Mouse (Mus musculus): ENCODE measurements around the gene Plrg1. TPM values are rescaled to one million over a fixed set of nuclear protein-coding genes. Genes with fewer than 3 reads are reported as not detected.

Plrg1 gene
- polyA plus RNA-seq, 1 experiment from 2014 or later: 62.6 TPM

DNA sequence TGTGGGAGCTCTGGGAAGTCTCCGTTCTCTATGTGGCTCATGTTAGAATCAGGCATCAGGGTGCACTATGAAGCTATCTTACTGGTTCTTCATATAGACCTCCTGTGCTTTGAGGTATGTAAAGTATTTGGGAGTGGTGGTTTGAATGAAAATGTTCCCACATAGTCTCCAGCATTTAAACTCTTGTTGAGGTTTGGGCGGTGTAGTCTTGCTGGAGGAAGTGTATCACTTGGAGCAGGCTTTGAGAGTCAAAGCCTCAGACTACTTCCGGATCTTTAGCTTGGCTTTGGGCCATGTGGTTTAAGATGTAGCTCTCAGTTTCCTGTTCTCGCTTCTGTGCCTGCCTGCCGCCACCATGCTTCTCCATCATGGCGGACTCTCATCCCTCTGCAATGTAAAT is 47.0 kb downstream of the Plrg1 start:
- Histone ChIP-seq H3K9ac (ENCODE audit: low read length) (no peak overlapping the region), H3K27ac (ENCODE audit: low read length) (no peak overlapping the region), H3K4me3 (ENCODE audit: low read length) (no peak overlapping the region), H3K36me3 (ENCODE audit: control insufficient read depth, insufficient read depth) (no peaks in the 10 kb centered on the region), H3K4me1 (ENCODE audit: control insufficient read depth, insufficient read depth, low read length) (peaks cover 3% of the 10 kb centered on the region; the same call in 1 of the 2 replicates), H3K4me2 (ENCODE audit: low read depth, low read length) (no peak overlapping the region), H3K9me3 (replicated peaks; ENCODE audit: control insufficient read depth, low read length) (0 out of 2 replicates have a peak, but pooled peaks cover 6% of the 10 kb centered on the region), H3K27me3 (ENCODE audit: control insufficient read depth, insufficient read depth, low read length) (no peaks in the 10 kb centered on the region)
- WGBS: 80% methylated on average over 6 of the region's 6 CpGs
- no peak for ATAC-seq (replicated peaks; ENCODE audit: extremely low read depth, insufficient read depth, low FRiP score)

DNA sequence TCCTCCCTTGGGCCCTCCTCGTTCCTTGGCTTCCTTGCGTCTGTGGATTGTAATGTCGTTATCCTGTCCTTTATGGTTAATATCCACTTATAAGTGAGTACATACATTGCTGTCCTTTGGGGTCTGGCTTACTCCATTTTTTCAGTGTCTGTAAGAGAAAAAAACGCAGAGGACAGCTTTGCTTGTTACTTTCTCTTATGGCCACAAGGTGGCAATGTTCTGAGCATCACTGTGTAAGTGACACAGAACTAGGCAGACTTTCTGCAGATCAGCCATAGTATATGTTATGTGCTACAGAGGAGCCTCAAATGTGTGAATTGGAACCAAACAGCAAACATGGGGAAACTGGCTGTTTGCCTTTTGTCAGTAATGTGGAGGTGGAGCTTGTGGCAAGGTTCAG is 54.8 kb downstream of the Plrg1 start:
- no peak for ATAC-seq (replicated peaks; ENCODE audit: extremely low read depth, insufficient read depth, low FRiP score)
- Histone ChIP-seq H3K4me1 (ENCODE audit: control insufficient read depth, insufficient read depth, low read length) (no peaks in the 10 kb centered on the region), H3K9ac (ENCODE audit: low read length) (no peak overlapping the region), H3K4me3 (ENCODE audit: low read length) (no peak overlapping the region), H3K27me3 (ENCODE audit: control insufficient read depth, insufficient read depth, low read length) (no peaks in the 10 kb centered on the region), H3K9me3 (replicated peaks; ENCODE audit: control insufficient read depth, low read length) (0 out of 2 replicates have a peak, but pooled peaks cover 4% of the 10 kb centered on the region), H3K36me3 (ENCODE audit: control insufficient read depth, insufficient read depth) (no peaks in the 10 kb centered on the region), H3K4me2 (ENCODE audit: low read depth, low read length) (no peak overlapping the region), H3K27ac (ENCODE audit: low read length) (no peak overlapping the region)
- WGBS: 27% methylated on average over 4 of the region's 4 CpGs

DNA sequence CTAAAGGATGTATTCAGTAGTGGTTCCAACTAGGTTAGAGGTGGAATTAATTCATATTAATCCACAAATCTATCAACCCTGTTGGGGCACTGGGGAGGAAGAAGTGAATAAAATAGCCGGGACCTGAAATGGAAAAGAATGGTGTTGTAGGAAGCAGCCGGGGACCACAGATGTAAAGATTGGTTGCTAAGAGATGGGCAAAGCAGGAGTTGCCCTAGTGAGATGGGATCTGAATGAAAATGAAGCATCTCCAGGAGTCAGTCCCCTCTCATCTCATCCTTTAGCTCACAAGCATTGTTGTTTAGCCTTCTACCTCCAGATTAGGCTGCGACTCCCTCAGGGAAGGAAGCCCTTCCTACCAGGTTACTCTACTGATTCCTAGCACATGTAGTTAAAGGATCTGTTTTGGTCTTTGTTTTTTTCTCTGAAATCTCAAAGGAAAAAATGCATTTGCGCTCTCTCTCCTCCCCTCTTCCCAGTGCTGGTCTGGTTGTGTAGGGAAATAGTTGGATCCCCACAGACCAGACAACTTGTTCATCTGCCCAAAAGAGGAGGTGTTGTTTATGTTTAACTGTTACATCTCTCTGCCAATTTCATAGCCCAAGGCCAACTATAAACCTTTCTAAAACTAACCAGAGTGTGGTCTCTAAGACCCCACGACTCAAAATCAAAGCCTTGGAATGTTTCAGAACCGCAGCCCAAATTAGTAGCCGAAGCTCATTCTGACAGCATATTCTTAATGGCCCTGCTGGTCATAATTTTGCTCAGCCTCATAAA is 56.4 kb downstream of the Plrg1 start:
- no peak for ATAC-seq (replicated peaks; ENCODE audit: extremely low read depth, insufficient read depth, low FRiP score)
- H3K27ac ChIP-seq (ENCODE audit: low read length): no peak overlapping the region
- H3K4me3 ChIP-seq (ENCODE audit: low read length): no peak overlapping the region
- H3K9me3 ChIP-seq (replicated peaks; ENCODE audit: control insufficient read depth, low read length): no peaks in the 10 kb centered on the region
- no peak overlapping the region for H3K9ac ChIP-seq (ENCODE audit: low read length)
- WGBS: 71% methylated on average over 7 of the region's 7 CpGs
- H3K4me2 ChIP-seq (ENCODE audit: low read depth, low read length): no peak overlapping the region
- H3K27me3 ChIP-seq (ENCODE audit: control insufficient read depth, insufficient read depth, low read length): no peaks in the 10 kb centered on the region
- no peaks in the 10 kb centered on the region for H3K36me3 ChIP-seq (ENCODE audit: control insufficient read depth, insufficient read depth)
- no peaks in the 10 kb centered on the region for H3K4me1 ChIP-seq (ENCODE audit: control insufficient read depth, insufficient read depth, low read length)

DNA sequence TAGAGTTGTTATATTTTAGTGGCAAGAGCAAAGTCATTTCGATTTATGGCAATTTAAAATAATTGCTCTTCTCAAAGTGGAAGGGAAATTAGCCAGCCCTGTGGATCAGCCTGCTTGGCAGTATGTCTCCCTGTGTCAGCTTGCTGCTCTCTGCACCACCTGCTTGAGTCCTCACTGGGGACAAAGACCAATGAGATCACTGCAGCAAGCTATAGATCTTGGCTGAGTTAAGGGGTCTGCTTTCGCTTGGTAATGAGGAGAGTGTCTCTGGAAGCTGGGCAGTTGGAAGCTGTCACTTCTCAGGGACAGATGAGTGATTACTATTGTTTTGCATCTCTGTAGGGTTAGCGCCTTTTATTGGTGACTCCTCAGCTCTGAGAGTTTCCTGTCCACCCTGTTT is 57.5 kb downstream of the Plrg1 start:
- no peaks in the 10 kb centered on the region for H3K36me3 ChIP-seq (ENCODE audit: control insufficient read depth, insufficient read depth)
- 37% methylated on average over 3 of the region's 3 CpGs for WGBS

DNA sequence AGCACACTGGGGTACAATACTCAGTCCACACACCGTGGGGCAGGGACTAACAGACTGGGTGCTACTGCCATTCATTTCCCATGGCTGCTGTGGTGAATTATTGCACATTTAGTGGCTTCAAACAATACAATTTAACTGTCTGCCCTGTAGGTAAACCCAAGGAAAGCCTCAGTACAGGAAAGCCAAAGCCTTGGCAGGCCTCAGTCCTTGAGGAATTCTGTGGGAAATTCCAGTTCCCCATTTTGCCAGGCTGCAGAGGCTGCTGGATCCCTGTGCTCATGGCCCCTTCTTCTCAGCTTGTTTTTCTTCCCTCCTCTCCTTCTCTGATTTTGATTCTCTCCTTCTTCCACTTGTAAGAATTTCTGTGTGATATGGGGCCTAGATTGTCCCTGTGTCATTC is 59.6 kb downstream of the Plrg1 start:
- WGBS: 57% methylated on average over 1 of the region's 1 CpGs
- no peak for ATAC-seq (replicated peaks; ENCODE audit: extremely low read depth, insufficient read depth, low FRiP score)
- no peak overlapping the region for H3K9ac ChIP-seq (ENCODE audit: low read length)
- no peak overlapping the region for H3K27ac ChIP-seq (ENCODE audit: low read length)
- H3K36me3 ChIP-seq (ENCODE audit: control insufficient read depth, insufficient read depth): no peaks in the 10 kb centered on the region
- no peak overlapping the region for H3K4me3 ChIP-seq (ENCODE audit: low read length)
- no peaks in the 10 kb centered on the region for H3K9me3 ChIP-seq (replicated peaks; ENCODE audit: control insufficient read depth, low read length)
- no peak overlapping the region for H3K4me2 ChIP-seq (ENCODE audit: low read depth, low read length)
- H3K27me3 ChIP-seq (ENCODE audit: control insufficient read depth, insufficient read depth, low read length): no peaks in the 10 kb centered on the region
- no peaks in the 10 kb centered on the region for H3K4me1 ChIP-seq (ENCODE audit: control insufficient read depth, insufficient read depth, low read length)

More for the DNA sequence above, 57.5 kb downstream of the Plrg1 start:
- ATAC-seq (replicated peaks; ENCODE audit: extremely low read depth, insufficient read depth, low FRiP score): no peak
- Histone ChIP-seq H3K9me3 (replicated peaks; ENCODE audit: control insufficient read depth, low read length) (no peaks in the 10 kb centered on the region), H3K4me3 (ENCODE audit: low read length) (no peak overlapping the region), H3K9ac (ENCODE audit: low read length) (no peak overlapping the region), H3K27me3 (ENCODE audit: control insufficient read depth, insufficient read depth, low read length) (no peaks in the 10 kb centered on the region), H3K4me1 (ENCODE audit: control insufficient read depth, insufficient read depth, low read length) (no peaks in the 10 kb centered on the region), H3K4me2 (ENCODE audit: low read depth, low read length) (no peak overlapping the region), H3K27ac (ENCODE audit: low read length) (no peak overlapping the region)

DNA sequence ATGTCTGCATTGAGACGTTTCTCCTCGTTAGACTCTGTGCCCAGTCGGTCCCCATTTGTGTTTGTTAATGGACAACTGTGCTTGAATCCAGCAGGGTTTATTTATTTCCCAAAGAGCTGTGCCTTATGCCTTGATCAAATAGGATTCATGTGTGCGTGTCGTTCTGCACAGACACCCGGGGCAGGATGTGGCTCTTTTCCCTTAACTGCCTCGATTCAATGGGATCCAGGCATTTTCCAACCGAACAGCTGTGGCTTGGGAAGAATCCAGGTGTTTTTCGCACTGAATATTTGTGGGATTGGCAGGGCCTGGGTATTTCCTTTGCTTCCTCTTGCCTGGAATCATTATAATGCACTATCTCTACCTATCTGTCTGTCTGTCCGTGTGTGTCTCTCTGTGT is 62.3 kb downstream of the Plrg1 start:
- 74% methylated on average over 10 of the region's 10 CpGs for WGBS
- Histone ChIP-seq H3K4me3 (ENCODE audit: low read length) (no peak overlapping the region), H3K36me3 (ENCODE audit: control insufficient read depth, insufficient read depth) (no peaks in the 10 kb centered on the region), H3K27ac (ENCODE audit: low read length) (no peak overlapping the region), H3K4me1 (ENCODE audit: control insufficient read depth, insufficient read depth, low read length) (no peaks in the 10 kb centered on the region), H3K9ac (ENCODE audit: low read length) (no peak overlapping the region), H3K4me2 (ENCODE audit: low read depth, low read length) (no peak overlapping the region), H3K27me3 (ENCODE audit: control insufficient read depth, insufficient read depth, low read length) (no peaks in the 10 kb centered on the region), H3K9me3 (replicated peaks; ENCODE audit: control insufficient read depth, low read length) (no peaks in the 10 kb centered on the region)
- no peak for ATAC-seq (replicated peaks; ENCODE audit: extremely low read depth, insufficient read depth, low FRiP score)

Other genes starting within 250 kb of the Plrg1 start
- 1.4 and 1.6 TPM in 2 replicates for gene Rbm46, start 179.0 kb upstream of the Plrg1 start, polyA plus RNA-seq (2015; fragmentation: Nextera tagmentation; extraction: Ambion mirVana)
- gene Lrat, start 151.5 kb upstream of the Plrg1 start, polyA plus RNA-seq (2015; fragmentation: Nextera tagmentation; extraction: Ambion mirVana): 0.14 and 0.20 TPM in 2 replicates
- 0.90 and 0.91 TPM in 2 replicates for gene Fgg, start 47.8 kb upstream of the Plrg1 start, polyA plus RNA-seq (2015; fragmentation: Nextera tagmentation; extraction: Ambion mirVana)
- 1.0 and 1.3 TPM in 2 replicates for gene Fga, start 29.4 kb upstream of the Plrg1 start, polyA plus RNA-seq (2015; fragmentation: Nextera tagmentation; extraction: Ambion mirVana)
- gene Fgb, start 5.7 kb upstream of the Plrg1 start, polyA plus RNA-seq (2015; fragmentation: Nextera tagmentation; extraction: Ambion mirVana): 0.34 and 0.45 TPM in 2 replicates
- gene Dchs2, start 72.4 kb downstream of the Plrg1 start, polyA plus RNA-seq (2015; fragmentation: Nextera tagmentation; extraction: Ambion mirVana): 0.11 and 0.19 TPM in 2 replicates

All from heart, embryonic 16.5 days (tissue).